Mouse (Mus musculus): ENCODE measurements around the gene Thy1. TPM values are rescaled to one million over a fixed set of nuclear protein-coding genes. Genes with fewer than 3 reads are reported as not detected.

Gene Thy1
- polyA plus RNA-seq, 1 experiment from 2014 or later, result 18.7 TPM

- WGBS, result 91% methylated on average over 3 of the region's 3 CpGs
- H3K4me3 ChIP-seq (ENCODE audit: low read length), result no peak overlapping the region
- H3K36me3 ChIP-seq (ENCODE audit: control insufficient read depth, insufficient read depth, low read length), result no peaks in the 10 kb centered on the region; the same call in 1 of the 2 replicates
- H3K9me3 ChIP-seq (ENCODE audit: control insufficient read depth, low read length), result no peaks in the 10 kb centered on the region
- no peak overlapping the region for H3K27ac ChIP-seq (ENCODE audit: low read depth, low read length)
- no peak overlapping the region for H3K4me2 ChIP-seq (ENCODE audit: low read length)
- H3K4me1 ChIP-seq (ENCODE audit: control insufficient read depth, insufficient read depth, low read depth, low read length), result peaks cover 6% of the 10 kb centered on the region
- no peak overlapping the region for H3K9ac ChIP-seq (ENCODE audit: low read depth, low read length)
- ATAC-seq, result no peak
- no peaks in the 10 kb centered on the region for H3K27me3 ChIP-seq (replicated peaks; ENCODE audit: control insufficient read depth, insufficient read depth, low read length)
These were observed 51.6 kb downstream of the Thy1 start for GRCm38 (mm10) chr9:44094737-44095136.

- WGBS, result 82% methylated on average over 9 of the region's 9 CpGs
- Histone ChIP-seq H3K4me1 (ENCODE audit: control insufficient read depth, insufficient read depth, low read depth, low read length) (peaks cover 6% of the 10 kb centered on the region), H3K27ac (ENCODE audit: low read depth, low read length) (no peak overlapping the region), H3K4me2 (ENCODE audit: low read length) (no peak overlapping the region), H3K9ac (ENCODE audit: low read depth, low read length) (no peak overlapping the region), H3K27me3 (replicated peaks; ENCODE audit: control insufficient read depth, insufficient read depth, low read length) (no peaks in the 10 kb centered on the region), H3K4me3 (ENCODE audit: low read length) (no peak overlapping the region), H3K36me3 (ENCODE audit: control insufficient read depth, insufficient read depth, low read length) (no peaks in the 10 kb centered on the region; the same call in 1 of the 2 replicates), H3K9me3 (ENCODE audit: control insufficient read depth, low read length) (no peaks in the 10 kb centered on the region)
- ATAC-seq, result no peak
These were observed 52.6 kb downstream of the Thy1 start for GRCm38 (mm10) chr9:44095781-44096180.

GRCm38 (mm10) chr9:44096536-44096935, 53.4 kb downstream of the Thy1 start:
- Histone ChIP-seq H3K27ac (ENCODE audit: low read depth, low read length) (peak overlapping the region; percentile 52; the same call in 1 of the 2 replicates), H3K9ac (ENCODE audit: low read depth, low read length) (no peak overlapping the region)
- WGBS, result 18% methylated on average over 9 of the region's 9 CpGs

More at GRCm38 (mm10) chr9:44096536-44096935, 53.4 kb downstream of the Thy1 start:
- H3K36me3 ChIP-seq (ENCODE audit: control insufficient read depth, insufficient read depth, low read length), result no peaks in the 10 kb centered on the region
- H3K4me3 ChIP-seq (ENCODE audit: low read length), result no peak overlapping the region
- H3K4me2 ChIP-seq (ENCODE audit: low read length), result no peak overlapping the region
- no peaks in the 10 kb centered on the region for H3K27me3 ChIP-seq (replicated peaks; ENCODE audit: control insufficient read depth, insufficient read depth, low read length)
- ATAC-seq, result peak; percentile 75
- no peaks in the 10 kb centered on the region for H3K9me3 ChIP-seq (ENCODE audit: control insufficient read depth, low read length)
- H3K4me1 ChIP-seq (ENCODE audit: control insufficient read depth, insufficient read depth, low read depth, low read length), result peaks cover 6% of the 10 kb centered on the region

Other genes with a start within 250 kb of the Thy1 start
- 12.8 and 18.6 TPM in 2 replicates for gene Usp2, start 23.6 kb downstream of the Thy1 start, polyA plus RNA-seq (2015; fragmentation: Nextera tagmentation; extraction: Ambion mirVana)
- gene Mfrp, start 58.3 kb downstream of the Thy1 start, polyA plus RNA-seq (2015; fragmentation: Nextera tagmentation; extraction: Ambion mirVana), result 0.20 and 0.31 TPM in 2 replicates
- 8.5 and 9.5 TPM in 2 replicates for gene C1qtnf5, start 63.9 kb downstream of the Thy1 start, polyA plus RNA-seq (2015; fragmentation: Nextera tagmentation; extraction: Ambion mirVana)
- 0.14 and 0.24 TPM in 2 replicates for gene Gm49380, start 70.1 kb downstream of the Thy1 start, polyA plus RNA-seq (2015; fragmentation: Nextera tagmentation; extraction: Ambion mirVana)
- gene Rnf26, start 70.1 kb downstream of the Thy1 start, polyA plus RNA-seq (2015; fragmentation: Nextera tagmentation; extraction: Ambion mirVana), result 33.0 and 37.8 TPM in 2 replicates
- 12.3 and 15.3 TPM in 2 replicates for gene Mcam, start 91.1 kb downstream of the Thy1 start, polyA plus RNA-seq (2015; fragmentation: Nextera tagmentation; extraction: Ambion mirVana)
- 17.4 and 20.3 TPM in 2 replicates for gene Cbl, start 190.7 kb downstream of the Thy1 start, polyA plus RNA-seq (2015; fragmentation: Nextera tagmentation; extraction: Ambion mirVana)
- gene Ccdc153, start 197.3 kb downstream of the Thy1 start, polyA plus RNA-seq (2015; fragmentation: Nextera tagmentation; extraction: Ambion mirVana), result not detected in 2 replicates
- gene Pdzd3, start 208.1 kb downstream of the Thy1 start, polyA plus RNA-seq (2015; fragmentation: Nextera tagmentation; extraction: Ambion mirVana), result 0.38 and 0.40 TPM in 2 replicates
- 4.7 and 5.4 TPM in 2 replicates for gene Nlrx1, start 225.2 kb downstream of the Thy1 start, polyA plus RNA-seq (2015; fragmentation: Nextera tagmentation; extraction: Ambion mirVana)
- 33.7 and 36.2 TPM in 2 replicates for gene Abcg4, start 245.2 kb downstream of the Thy1 start, polyA plus RNA-seq (2015; fragmentation: Nextera tagmentation; extraction: Ambion mirVana)

Measured in hindbrain, embryonic 16.5 days (tissue).